ENCODE assay signal across 11 mouse cellular contexts in the genomic region with DNA sequence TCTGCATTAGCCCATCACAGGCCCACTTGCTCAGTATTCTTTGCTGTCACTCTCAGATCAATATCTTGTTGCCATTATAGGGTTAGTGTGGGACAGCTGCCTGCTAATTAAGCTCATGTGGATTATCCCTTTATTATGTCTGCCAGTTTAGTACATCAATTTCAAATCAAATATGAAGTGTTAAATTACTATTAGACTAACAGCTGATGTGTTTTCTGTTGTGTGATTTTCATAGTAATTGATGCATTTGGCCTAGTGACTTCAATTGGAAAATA. TPM values are rescaled to one million over a fixed set of nuclear protein-coding genes. Genes with fewer than 3 reads are reported as not detected.
DNase-seq lines count a peak whose midpoint lies in the region; ATAC-seq and TF ChIP-seq lines count a peak whose summit lies in the region.
"Had no signal": no experiment of that assay in that cellular context is flagged by ENCODE, and none has a peak within 500 bp of the region (broad histone marks: within the 10 kb centered on the region; RNA-seq: fewer than 3 reads in every experiment).

No protein-coding gene starts in this region.

- no peak for DNase-seq in heart, postnatal 0 days (ENCODE audit: low spot score)
- DNase-seq in heart, postnatal 14 days: no peak
- DNase-seq in midbrain, embryonic 10.5 days (ENCODE audit: low spot score): no peak
- no peak for DNase-seq in left cerebral cortex, adult 9 months (ENCODE audit: low spot score in 2 of 2)
- DNase-seq: right cerebral cortex, postnatal 14 days; thymus, postnatal 36 days had no signal

- peak overlapping the region; percentile 70; the same call in 1 of the 2 replicates for H3K27ac ChIP-seq in heart, postnatal 0 days (ENCODE audit: low read depth)
- peak overlapping the region; percentile 61; the same call in 1 of the 2 replicates for H3K27ac ChIP-seq in midbrain, embryonic 12.5 days (replicated peaks)
- H3K27ac ChIP-seq in midbrain, embryonic 10.5 days (replicated peaks): no peak overlapping the region
- peak overlapping the region; percentile 68; the same call in 1 of the 2 replicates for H3K27ac ChIP-seq in forebrain, embryonic 12.5 days
- 0 out of 2 replicates have a peak overlapping the region, but pooled peaks have one; percentile 69 for H3K27ac ChIP-seq in limb, embryonic 15.5 days

- H3K4me1 ChIP-seq in heart, postnatal 0 days (ENCODE audit: control insufficient read depth, insufficient read depth): peaks cover 89% of the 10 kb centered on the region
- H3K4me1 ChIP-seq in midbrain, embryonic 12.5 days: peaks cover 35% of the 10 kb centered on the region
- H3K4me1 ChIP-seq in midbrain, embryonic 10.5 days: peaks cover 34% of the 10 kb centered on the region
- peaks cover 38% of the 10 kb centered on the region for H3K4me1 ChIP-seq in forebrain, embryonic 12.5 days
- peaks cover 44% of the 10 kb centered on the region for H3K4me1 ChIP-seq in limb, embryonic 15.5 days

- intact Hi-C loops in heart, postnatal 14 days (cut with DNase I): no loop called here

- no peak for ATAC-seq in heart, postnatal 0 days (ENCODE audit: insufficient read depth, low read depth)
- ATAC-seq in midbrain, embryonic 12.5 days (ENCODE audit: low FRiP score, low read depth): no peak
- peak; percentile 61; the same call in 1 of the 2 replicates for ATAC-seq in forebrain, embryonic 12.5 days (ENCODE audit: low FRiP score)
- ATAC-seq in limb, embryonic 15.5 days (ENCODE audit: insufficient number of reproducible peaks, low FRiP score, low TSS enrichment, low read depth): no peak
- ATAC-seq: intestine, postnatal 0 days had no signal

- H3K9me3 ChIP-seq in heart, postnatal 0 days (replicated peaks; ENCODE audit: control insufficient read depth, low read length): no peaks in the 10 kb centered on the region
- H3K9me3 ChIP-seq in midbrain, embryonic 12.5 days: no peaks in the 10 kb centered on the region
- no peaks in the 10 kb centered on the region for H3K9me3 ChIP-seq in midbrain, embryonic 10.5 days (replicated peaks)
- H3K9me3 ChIP-seq in forebrain, embryonic 12.5 days: no peaks in the 10 kb centered on the region
- no peaks in the 10 kb centered on the region for H3K9me3 ChIP-seq in limb, embryonic 15.5 days

- peaks cover 15% of the 10 kb centered on the region for H3K36me3 ChIP-seq in heart, postnatal 0 days (replicated peaks; ENCODE audit: control insufficient read depth, insufficient read depth, low read length)
- H3K36me3 ChIP-seq in midbrain, embryonic 12.5 days: no peaks in the 10 kb centered on the region
- peaks cover 9% of the 10 kb centered on the region for H3K36me3 ChIP-seq in midbrain, embryonic 10.5 days
- H3K36me3 ChIP-seq in forebrain, embryonic 12.5 days (replicated peaks): no peaks in the 10 kb centered on the region
- H3K36me3 ChIP-seq in limb, embryonic 15.5 days: no peaks in the 10 kb centered on the region

- no peak overlapping the region for H3K9ac ChIP-seq in heart, postnatal 0 days (replicated peaks; ENCODE audit: low read depth, low read length)
- no peak overlapping the region for H3K9ac ChIP-seq in midbrain, embryonic 12.5 days (replicated peaks)
- H3K9ac ChIP-seq in forebrain, embryonic 12.5 days: no peak overlapping the region
- H3K9ac ChIP-seq in limb, embryonic 15.5 days: no peak overlapping the region

- 0 out of 2 replicates have a peak overlapping the region, but pooled peaks have one; percentile 5 for H3K4me2 ChIP-seq in heart, postnatal 0 days (ENCODE audit: low read depth, low read length)
- no peak overlapping the region for H3K4me2 ChIP-seq in midbrain, embryonic 12.5 days (replicated peaks)
- no peak overlapping the region for H3K4me2 ChIP-seq in forebrain, embryonic 12.5 days
- H3K4me2 ChIP-seq in limb, embryonic 15.5 days: no peak overlapping the region

- no peaks in the 10 kb centered on the region for H3K27me3 ChIP-seq in heart, postnatal 0 days (ENCODE audit: control insufficient read depth, insufficient read depth, low read length)
- no peaks in the 10 kb centered on the region for H3K27me3 ChIP-seq in midbrain, embryonic 12.5 days
- no peaks in the 10 kb centered on the region for H3K27me3 ChIP-seq in midbrain, embryonic 10.5 days (ENCODE audit: low read depth, poor library complexity, severe bottlenecking)
- H3K27me3 ChIP-seq in forebrain, embryonic 12.5 days: no peaks in the 10 kb centered on the region
- no peaks in the 10 kb centered on the region for H3K27me3 ChIP-seq in limb, embryonic 15.5 days
- H3K27me3 ChIP-seq: CH12.LX had no signal

- TF ChIP-seq EP300 in heart, postnatal 0 days (IDR thresholded peaks at IDR 0.05; ENCODE audit: low read depth): no peak

- no peak for TF ChIP-seq CTCF in heart, postnatal 0 days (IDR thresholded peaks at IDR 0.05; ENCODE audit: low read depth)

- H3K4me3 ChIP-seq in heart, postnatal 0 days (ENCODE audit: low read depth, low read length): no peak overlapping the region
- H3K4me3 ChIP-seq in midbrain, embryonic 12.5 days: no peak overlapping the region
- no peak overlapping the region for H3K4me3 ChIP-seq in midbrain, embryonic 10.5 days
- no peak overlapping the region for H3K4me3 ChIP-seq in forebrain, embryonic 12.5 days (replicated peaks)
- no peak overlapping the region for H3K4me3 ChIP-seq in limb, embryonic 15.5 days

RNA-seq across cellular contexts. Expression of a gene that starts 25.5 kb away (rescaled TPM):
- 33.8 and 44.5 TPM in 2 replicates for total RNA-seq in heart, postnatal 0 days (2014; rRNA removed; ENCODE audit: low replicate concordance)
- polyA plus RNA-seq in heart, postnatal 0 days (2015; fragmentation: Nextera tagmentation; extraction: Ambion mirVana): 12.3 and 12.8 TPM in 2 replicates
- 10 to 100 TPM; 67.5 to 70.7 TPM for total RNA-seq in heart, postnatal 14 days (2021)
- 15.7 and 16.9 TPM in 2 replicates for polyA plus RNA-seq in midbrain, embryonic 12.5 days (2016; fragmentation: Nextera tagmentation; extraction: Ambion mirVana)
- 9.3 and 10.1 TPM in 2 replicates for polyA plus RNA-seq in midbrain, embryonic 10.5 days (2016; fragmentation: Nextera tagmentation; extraction: Ambion mirVana)
- 17.0 and 18.2 TPM in 2 replicates for polyA plus RNA-seq in forebrain, embryonic 12.5 days (2016; fragmentation: Nextera tagmentation; extraction: Ambion mirVana)
- polyA plus RNA-seq in limb, embryonic 15.5 days (2015; fragmentation: Nextera tagmentation; extraction: Ambion mirVana): 8.3 and 10.5 TPM in 2 replicates
